Mouse (Mus musculus) heart, postnatal 36 days (tissue): ENCODE data around the gene Dbp. TPM values are rescaled to one million over a fixed set of nuclear protein-coding genes. Genes with fewer than 3 reads are reported as not detected.
"Not testable (repeated sequence)": the region's sequence is repeated elsewhere in the genome, so short reads cannot be mapped to it uniquely, and the experiment has no call there.

Experiments used
- DNase-seq, 2 experiments: peaks; one replicate each; pipeline ENCODE4 v3.0.0; 2021 to 2022
- intact Hi-C: fragments of 180-260 bp; cut with DNase I; formaldehyde crosslinking; loops from one replicate; pipeline ENCODE4 v1.15.1; 2025
- total RNA-seq, 2 experiments: library from RNA; stranded (reverse); gene quantifications; 2 replicates each; pipeline ENCODE4 v1.2.3; 2021

Dbp gene
- total RNA-seq, result 100 to 1,000 TPM in 1 of 2 experiments, 10 to 100 TPM in 1; 44.4 to 158 TPM

GRCm38 (mm10) chr7:45704730-45705442, at the start of gene Dbp:
TSS of gene Dbp (plus strand) at chr7:45705088.
- intact Hi-C loops, result loop anchor here (5.0 kb wide), 1 partner anchor 1002 kb away; no protein-coding TSS in a partner anchor
- DNase-seq, result peak; percentile 96 to 98

- DNase-seq, result no peak
- intact Hi-C loops, result no loop called here
Observed at GRCm38 (mm10) chr7:45660746-45661478, 44.0 kb upstream of the Dbp start.

- intact Hi-C loops, DNase-seq: not testable (repeated sequence)
Observed at GRCm38 (mm10) chr7:45661702-45662101, 43.2 kb upstream of the Dbp start.

GRCm38 (mm10) chr7:45665303-45666138, 39.4 kb upstream of the Dbp start:
- DNase-seq, result no peak
- intact Hi-C loops, result no loop called here

- no peak for DNase-seq
- intact Hi-C loops, result no loop called here
Observed at GRCm38 (mm10) chr7:45666161-45666560, 38.7 kb upstream of the Dbp start, which contains the start of gene Fut2. TSS of gene Fut2 (minus strand) at chr7:45666394.

GRCm38 (mm10) chr7:45667761-45668160, 37.1 kb upstream of the Dbp start:
- no peak for DNase-seq
- intact Hi-C loops, result no loop called here

GRCm38 (mm10) chr7:45668921-45669320, 36.0 kb upstream of the Dbp start:
- intact Hi-C loops, result no loop called here
- no peak for DNase-seq

GRCm38 (mm10) chr7:45677627-45678295, 27.1 kb upstream of the Dbp start:
- DNase-seq, result no peak
- intact Hi-C loops, result no loop called here

GRCm38 (mm10) chr7:45678513-45678912, 26.4 kb upstream of the Dbp start:
- DNase-seq, result no peak
- intact Hi-C loops, result no loop called here

GRCm38 (mm10) chr7:45679966-45680621, 24.8 kb upstream of the Dbp start:
- DNase-seq, result peak; percentile 53 to 57

GRCm38 (mm10) chr7:45681046-45681736, 23.7 kb upstream of the Dbp start:
- DNase-seq, result peak; percentile 34 to 53
- intact Hi-C loops, result loop anchor here (5.0 kb wide), 1 partner anchor 124 kb away; no protein-coding TSS in a partner anchor

More at GRCm38 (mm10) chr7:45679966-45680621, 24.8 kb upstream of the Dbp start:
- intact Hi-C loops, result loop anchor here (5.0 kb wide), 1 partner anchor 123 kb away; no protein-coding TSS in a partner anchor

- DNase-seq, result peak; percentile 85 to 89
- intact Hi-C loops, result loop anchor here (1.0 to 5.0 kb wide), 4 partner anchors 40 to 125 kb away; no protein-coding TSS in a partner anchor
Observed at GRCm38 (mm10) chr7:45682144-45683126, 22.5 kb upstream of the Dbp start.

- DNase-seq, result no peak
- intact Hi-C loops, result loop anchor here (2.0 to 5.0 kb wide), 3 partner anchors 41 to 126 kb away; no protein-coding TSS in a partner anchor
Observed at GRCm38 (mm10) chr7:45683396-45684050, 21.4 kb upstream of the Dbp start, which contains the start of gene Ntn5. TSS of gene Ntn5 (plus strand) at chr7:45684022.

GRCm38 (mm10) chr7:45685811-45686210, 19.1 kb upstream of the Dbp start:
- no peak for DNase-seq
- intact Hi-C loops, result no loop called here

- DNase-seq, result no peak
- intact Hi-C loops, result no loop called here
Observed at GRCm38 (mm10) chr7:45686841-45687240, 18.0 kb upstream of the Dbp start.

GRCm38 (mm10) chr7:45689099-45689498, 15.8 kb upstream of the Dbp start:
- intact Hi-C loops, result no loop called here

GRCm38 (mm10) chr7:45689800-45690199, 15.1 kb upstream of the Dbp start:
- intact Hi-C loops, result no loop called here
- DNase-seq, result no peak

More at GRCm38 (mm10) chr7:45689099-45689498, 15.8 kb upstream of the Dbp start:
- DNase-seq, result no peak
